Mouse (Mus musculus) layer of hippocampus, postnatal 14 days (tissue): Measurements from ENCODE around the gene Pigp. TPM values are rescaled to one million over a fixed set of nuclear protein-coding genes. Genes with fewer than 3 reads are reported as not detected.
"Not testable (repeated sequence)": the region's sequence is repeated elsewhere in the genome, so short reads cannot be mapped to it uniquely, and the experiment has no call there.

Source experiments
- DNase-seq, 2 experiments: peaks; one replicate each; pipeline ENCODE4 v3.0.0; 2021 to 2022; ENCODE audit warnings: low spot score in 2 of 2, mixed read lengths in 1 of 2
- total RNA-seq, 2 experiments: library from RNA; stranded (reverse); gene quantifications; 2 replicates each; pipeline ENCODE4 v1.2.3; 2021

Pigp gene
- total RNA-seq, 2 experiments from 2014 or later = 48.1 to 50.9 TPM

GRCm38 (mm10) chr16:94360578-94361350 lies 10.9 kb downstream of the Pigp start:
- DNase-seq = no peak

- DNase-seq = no peak
Observed at GRCm38 (mm10) chr16:94358091-94358490, 13.6 kb downstream of the Pigp start.

- DNase-seq = no peak
Observed at GRCm38 (mm10) chr16:94356776-94357494, 14.7 kb downstream of the Pigp start.

- DNase-seq = no peak
Observed at GRCm38 (mm10) chr16:94356046-94356445, 15.6 kb downstream of the Pigp start.

- no peak for DNase-seq
Observed at GRCm38 (mm10) chr16:94354450-94354849, 17.2 kb downstream of the Pigp start.

GRCm38 (mm10) chr16:94350287-94350677 lies 21.4 kb downstream of the Pigp start:
- DNase-seq = no peak

GRCm38 (mm10) chr16:94349588-94350286 lies 21.9 kb downstream of the Pigp start:
- DNase-seq = peak in 1 of 2 experiments; percentile 25

GRCm38 (mm10) chr16:94348779-94349178 lies 22.9 kb downstream of the Pigp start:
- no peak for DNase-seq

- DNase-seq = no peak
Observed at GRCm38 (mm10) chr16:94347080-94347731, 24.4 kb downstream of the Pigp start.

- no peak for DNase-seq
Observed at GRCm38 (mm10) chr16:94345733-94346132, 25.9 kb downstream of the Pigp start.

GRCm38 (mm10) chr16:94339164-94340160 lies 32.2 kb downstream of the Pigp start:
- not testable (repeated sequence) for DNase-seq

GRCm38 (mm10) chr16:94335656-94336055 lies 36.0 kb downstream of the Pigp start:
- no peak for DNase-seq

GRCm38 (mm10) chr16:94331886-94332252 lies 39.8 kb downstream of the Pigp start:
- DNase-seq = no peak

- DNase-seq = no peak
Observed at GRCm38 (mm10) chr16:94331233-94331885, 40.3 kb downstream of the Pigp start.

- DNase-seq = no peak
Observed at GRCm38 (mm10) chr16:94330429-94330828, 41.2 kb downstream of the Pigp start.

- no peak for DNase-seq
Observed at GRCm38 (mm10) chr16:94328881-94329867, 42.5 kb downstream of the Pigp start.

GRCm38 (mm10) chr16:94327781-94328711 lies 43.6 kb downstream of the Pigp start, which contains the start of gene Ripply3:
Gene Ripply3 (plus strand): TSS chr16:94328420.
- no peak for DNase-seq
